Mouse (Mus musculus): Measurements from ENCODE around the gene Gm21454. TPM values are rescaled to one million over a fixed set of nuclear protein-coding genes. Genes with fewer than 3 reads are reported as not detected.
"Not testable (repeated sequence)": the region's sequence is repeated elsewhere in the genome, so short reads cannot be mapped to it uniquely, and the experiment has no call there.

Gm21454 gene
- polyA plus RNA-seq (2015; fragmentation: Nextera tagmentation; extraction: Ambion mirVana): not detected in 2 replicates

DNA sequence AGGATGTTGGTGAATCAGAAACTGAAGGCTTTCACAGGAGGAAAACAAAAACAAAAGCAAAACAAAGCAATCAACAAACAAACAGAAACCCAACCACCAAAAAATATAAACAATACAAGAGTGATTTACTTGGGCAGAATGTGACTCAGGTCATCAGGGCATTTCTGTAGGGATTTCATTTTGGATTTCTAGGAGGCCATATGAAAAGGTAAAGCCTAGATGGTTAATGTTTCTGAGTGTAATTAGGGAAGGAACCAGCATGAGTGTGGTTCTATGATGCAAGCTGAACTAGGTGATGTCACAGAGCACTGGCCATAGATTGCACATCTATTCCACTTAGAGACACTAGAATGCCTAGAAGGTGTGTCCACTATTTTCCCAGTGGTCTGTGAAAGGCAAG lies at the start of gene Gm21454, which contains the start of gene Gm21440:
Gene Gm21454 (plus strand): TSS at position 352 of the 400 bp plus-strand sequence.
Gene Gm21440 (plus strand): TSS at position 301 of the 400 bp plus-strand sequence.
- H3K4me2 ChIP-seq (replicated peaks); H3K27me3 ChIP-seq; H3K27ac ChIP-seq (replicated peaks); H3K9me3 ChIP-seq; H3K36me3 ChIP-seq; H3K4me1 ChIP-seq; H3K9ac ChIP-seq (replicated peaks); H3K4me3 ChIP-seq; ATAC-seq (replicated peaks): not testable (repeated sequence)

DNA sequence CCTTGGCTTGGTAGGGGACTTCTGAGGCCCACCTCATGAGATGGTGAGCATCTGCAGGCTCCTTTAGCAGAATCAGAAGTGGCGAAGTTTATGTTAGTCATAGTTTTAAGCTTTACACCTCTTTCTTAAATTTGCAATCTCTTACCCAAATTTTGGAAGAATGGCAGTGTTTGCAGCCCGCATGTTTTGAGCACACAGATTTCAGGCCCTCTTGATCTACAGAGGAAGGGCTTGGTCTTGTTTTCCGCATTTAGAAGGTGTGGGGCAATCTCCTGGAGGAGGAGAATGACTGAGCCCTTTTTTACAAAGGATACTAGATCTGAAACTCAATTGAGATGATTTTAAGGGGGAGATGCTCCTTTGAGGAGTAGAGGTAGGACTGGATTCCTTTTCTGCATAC lies 28.4 kb upstream of the Gm21454 start, which contains the start of gene Gm21828:
Gene Gm21828 (minus strand): TSS at position 101 of the 400 bp plus-strand sequence.
- H3K36me3 ChIP-seq; H3K9me3 ChIP-seq; H3K4me3 ChIP-seq; H3K27me3 ChIP-seq; ATAC-seq (replicated peaks); H3K27ac ChIP-seq (replicated peaks); H3K4me1 ChIP-seq; H3K9ac ChIP-seq (replicated peaks); H3K4me2 ChIP-seq (replicated peaks): not testable (repeated sequence)
- WGBS: no CpG with 5 or more reads among the region's 3 CpGs

DNA sequence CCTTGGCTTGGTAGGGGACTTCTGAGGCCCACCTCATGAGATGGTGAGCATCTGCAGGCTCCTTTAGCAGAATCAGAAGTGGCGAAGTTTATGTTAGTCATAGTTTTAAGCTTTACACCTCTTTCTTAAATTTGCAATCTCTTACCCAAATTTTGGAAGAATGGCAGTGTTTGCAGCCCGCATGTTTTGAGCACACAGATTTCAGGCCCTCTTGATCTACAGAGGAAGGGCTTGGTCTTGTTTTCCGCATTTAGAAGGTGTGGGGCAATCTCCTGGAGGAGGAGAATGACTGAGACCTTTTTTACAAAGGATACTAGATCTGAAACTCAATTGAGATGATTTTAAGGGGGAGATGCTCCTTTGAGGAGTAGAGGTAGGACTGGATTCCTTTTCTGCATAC lies 96.7 kb downstream of the Gm21454 start, which contains the start of gene Gm21725:
Gene Gm21725 (minus strand): TSS at position 101 of the 400 bp plus-strand sequence.
- not testable (repeated sequence) for H3K27ac ChIP-seq (replicated peaks); H3K36me3 ChIP-seq; H3K4me3 ChIP-seq; H3K9me3 ChIP-seq; H3K9ac ChIP-seq (replicated peaks); H3K4me1 ChIP-seq; ATAC-seq (replicated peaks); H3K27me3 ChIP-seq; H3K4me2 ChIP-seq (replicated peaks)
- no CpG with 5 or more reads among the region's 3 CpGs for WGBS

Other genes starting within 250 kb of the Gm21454 start
- not detected in 2 replicates for gene Gm20807, start 209.6 kb upstream of the Gm21454 start, polyA plus RNA-seq (2015; fragmentation: Nextera tagmentation; extraction: Ambion mirVana)
- gene Gm21891, start 119.0 kb upstream of the Gm21454 start, polyA plus RNA-seq (2015; fragmentation: Nextera tagmentation; extraction: Ambion mirVana): not detected in 2 replicates
- not detected in 2 replicates for gene Gm21425, start 90.5 kb upstream of the Gm21454 start, polyA plus RNA-seq (2015; fragmentation: Nextera tagmentation; extraction: Ambion mirVana)
- gene Gm21828, start 28.5 kb upstream of the Gm21454 start, polyA plus RNA-seq (2015; fragmentation: Nextera tagmentation; extraction: Ambion mirVana): not detected in 2 replicates
- not detected in 2 replicates for gene Gm21440, start 51 bp upstream of the Gm21454 start, polyA plus RNA-seq (2015; fragmentation: Nextera tagmentation; extraction: Ambion mirVana)
- not detected in 2 replicates for gene Gm21725, start 96.6 kb downstream of the Gm21454 start, polyA plus RNA-seq (2015; fragmentation: Nextera tagmentation; extraction: Ambion mirVana)
- not detected in 2 replicates for gene Gm21866, start 213.1 kb downstream of the Gm21454 start, polyA plus RNA-seq (2015; fragmentation: Nextera tagmentation; extraction: Ambion mirVana)
- not detected in 2 replicates for gene Gm20773, start 241.6 kb downstream of the Gm21454 start, polyA plus RNA-seq (2015; fragmentation: Nextera tagmentation; extraction: Ambion mirVana)

Measured in forebrain, embryonic 15.5 days (tissue).